Mouse (Mus musculus): Measurements from ENCODE around the gene Tubg2. TPM values are rescaled to one million over a fixed set of nuclear protein-coding genes. Genes with fewer than 3 reads are reported as not detected.

Gene Tubg2
- polyA plus RNA-seq, 1 experiment from 2014 or later: 4.3 TPM

- WGBS (ENCODE audit: insufficient replicate concordance): 85% methylated on average over 8 of the region's 8 CpGs
- no peak overlapping the region for H3K27ac ChIP-seq (ENCODE audit: low read depth, low read length)
- no peak for ATAC-seq (replicated peaks; ENCODE audit: insufficient number of reproducible peaks, low FRiP score, low TSS enrichment)
These were observed 40.5 kb downstream of the Tubg2 start for GRCm38 (mm10) chr11:101196175-101196574.

DNA sequence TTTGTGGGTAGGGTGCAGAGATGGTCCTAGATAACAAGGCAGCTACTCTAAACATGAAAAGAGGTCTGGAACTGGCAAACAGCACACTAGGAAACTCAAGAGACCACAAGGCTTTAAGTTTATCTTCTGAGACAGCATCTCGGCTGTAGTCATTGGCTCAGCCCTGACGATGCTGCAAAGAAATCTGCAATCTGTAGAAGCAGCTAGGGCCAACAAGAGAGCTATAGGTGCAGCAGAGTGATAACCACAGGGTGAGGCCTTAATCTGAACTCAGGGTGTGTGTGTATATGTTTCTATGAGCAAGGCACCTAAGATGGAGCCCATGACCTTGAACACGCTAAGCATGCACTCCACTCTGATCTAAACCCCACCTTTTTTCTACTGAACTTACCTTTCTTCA lies 43.8 kb downstream of the Tubg2 start:
- H3K4me2 ChIP-seq: no peak overlapping the region
- no peaks in the 10 kb centered on the region for H3K4me1 ChIP-seq (ENCODE audit: control insufficient read depth, insufficient read depth, low read length)
- ATAC-seq (replicated peaks; ENCODE audit: insufficient number of reproducible peaks, low FRiP score, low TSS enrichment): no peak
- H3K27ac ChIP-seq (ENCODE audit: low read depth, low read length): no peak overlapping the region
- H3K36me3 ChIP-seq (ENCODE audit: control insufficient read depth, insufficient read depth, low read length): peaks cover 21% of the 10 kb centered on the region
- H3K27me3 ChIP-seq (ENCODE audit: control insufficient read depth, insufficient read depth, low read length): no peaks in the 10 kb centered on the region
- no peak overlapping the region for H3K9ac ChIP-seq (ENCODE audit: low read depth, low read length)
- 85% methylated on average over 3 of the region's 3 CpGs for WGBS (ENCODE audit: insufficient replicate concordance)
- no peak overlapping the region for H3K4me3 ChIP-seq (ENCODE audit: low read depth, low read length)
- no peaks in the 10 kb centered on the region for H3K9me3 ChIP-seq (replicated peaks; ENCODE audit: control insufficient read depth, low read length)

More at GRCm38 (mm10) chr11:101196175-101196574, 40.5 kb downstream of the Tubg2 start:
- H3K9ac ChIP-seq (ENCODE audit: low read depth, low read length): no peak overlapping the region
- H3K4me1 ChIP-seq (ENCODE audit: control insufficient read depth, insufficient read depth, low read length): peaks cover 10% of the 10 kb centered on the region
- no peak overlapping the region for H3K4me3 ChIP-seq (ENCODE audit: low read depth, low read length)
- no peaks in the 10 kb centered on the region for H3K27me3 ChIP-seq (ENCODE audit: control insufficient read depth, insufficient read depth, low read length)
- H3K36me3 ChIP-seq (ENCODE audit: control insufficient read depth, insufficient read depth, low read length): peaks cover 20% of the 10 kb centered on the region
- no peak overlapping the region for H3K4me2 ChIP-seq
- H3K9me3 ChIP-seq (replicated peaks; ENCODE audit: control insufficient read depth, low read length): no peaks in the 10 kb centered on the region

DNA sequence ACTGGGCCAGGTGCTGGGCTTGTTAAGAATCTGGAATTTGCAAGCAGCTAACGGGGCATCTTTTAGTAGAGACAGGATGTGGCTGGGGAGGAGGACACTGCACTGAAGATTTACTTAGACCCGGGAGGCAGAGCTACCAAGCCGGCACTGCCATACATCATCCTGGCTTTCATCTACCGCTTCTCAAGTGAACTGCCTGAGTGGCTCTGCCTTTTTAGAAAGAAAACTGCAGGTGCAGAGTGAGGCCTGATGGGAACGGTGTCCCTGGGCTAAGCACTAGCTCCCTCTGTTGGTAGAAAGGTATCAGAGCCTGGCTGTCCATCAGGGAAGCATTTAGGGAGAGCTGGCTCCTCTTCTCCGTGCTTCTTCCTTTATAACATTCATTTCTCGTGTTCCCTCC lies 45.3 kb downstream of the Tubg2 start:
- Histone ChIP-seq H3K9ac (ENCODE audit: low read depth, low read length) (no peak overlapping the region), H3K36me3 (ENCODE audit: control insufficient read depth, insufficient read depth, low read length) (peaks cover 18% of the 10 kb centered on the region), H3K4me3 (ENCODE audit: low read depth, low read length) (no peak overlapping the region), H3K27me3 (ENCODE audit: control insufficient read depth, insufficient read depth, low read length) (no peaks in the 10 kb centered on the region), H3K9me3 (replicated peaks; ENCODE audit: control insufficient read depth, low read length) (no peaks in the 10 kb centered on the region), H3K27ac (ENCODE audit: low read depth, low read length) (no peak overlapping the region), H3K4me2 (no peak overlapping the region), H3K4me1 (ENCODE audit: control insufficient read depth, insufficient read depth, low read length) (no peaks in the 10 kb centered on the region)
- ATAC-seq (replicated peaks; ENCODE audit: insufficient number of reproducible peaks, low FRiP score, low TSS enrichment): no peak
- WGBS (ENCODE audit: insufficient replicate concordance): 33% methylated on average over 7 of the region's 7 CpGs

Small RNA genes lying within 50 kb of the gene (microRNA-seq; reads per million reads assigned to microRNA genes)
- not detected for gene Gm27626 (ENCODE audit: borderline number of aligned reads)

Other genes with a start within 250 kb of the Tubg2 start
- gene Stat3, start 216.4 kb upstream of the Tubg2 start, polyA plus RNA-seq (2014; fragmentation: Nextera tagmentation; extraction: Ambion mirVana): 45.0 and 49.0 TPM in 2 replicates
- gene Cavin1, start 185.0 kb upstream of the Tubg2 start, polyA plus RNA-seq (2014; fragmentation: Nextera tagmentation; extraction: Ambion mirVana): 113 and 175 TPM in 2 replicates
- 57.1 and 62.2 TPM in 2 replicates for gene Atp6v0a1, start 146.5 kb upstream of the Tubg2 start, polyA plus RNA-seq (2014; fragmentation: Nextera tagmentation; extraction: Ambion mirVana)
- 9.6 and 13.1 TPM in 2 replicates for gene Naglu, start 85.9 kb upstream of the Tubg2 start, polyA plus RNA-seq (2014; fragmentation: Nextera tagmentation; extraction: Ambion mirVana)
- 0.11 TPM in 1 of 2 replicates, not detected in the other for gene Hsd17b1, start 77.5 kb upstream of the Tubg2 start, polyA plus RNA-seq (2014; fragmentation: Nextera tagmentation; extraction: Ambion mirVana)
- 29.6 and 34.3 TPM in 2 replicates for gene Coasy, start 73.3 kb upstream of the Tubg2 start, polyA plus RNA-seq (2014; fragmentation: Nextera tagmentation; extraction: Ambion mirVana)
- 34.5 and 36.0 TPM in 2 replicates for gene Mlx, start 68.6 kb upstream of the Tubg2 start, polyA plus RNA-seq (2014; fragmentation: Nextera tagmentation; extraction: Ambion mirVana)
- gene Psmc3ip, start 60.5 kb upstream of the Tubg2 start, polyA plus RNA-seq (2014; fragmentation: Nextera tagmentation; extraction: Ambion mirVana): 23.1 and 27.5 TPM in 2 replicates
- gene Retreg3, start 36.0 kb upstream of the Tubg2 start, polyA plus RNA-seq (2014; fragmentation: Nextera tagmentation; extraction: Ambion mirVana): 5.5 and 9.2 TPM in 2 replicates
- gene Tubg1, start 36.0 kb upstream of the Tubg2 start, polyA plus RNA-seq (2014; fragmentation: Nextera tagmentation; extraction: Ambion mirVana): 82.1 and 83.5 TPM in 2 replicates
- 0.46 and 0.70 TPM in 2 replicates for gene Cntnap1, start 14.6 kb downstream of the Tubg2 start, polyA plus RNA-seq (2014; fragmentation: Nextera tagmentation; extraction: Ambion mirVana)
- gene Plekhh3, start 15.4 kb downstream of the Tubg2 start, polyA plus RNA-seq (2014; fragmentation: Nextera tagmentation; extraction: Ambion mirVana): 6.2 TPM in 2 replicates
- gene Ccr10, start 19.5 kb downstream of the Tubg2 start, polyA plus RNA-seq (2014; fragmentation: Nextera tagmentation; extraction: Ambion mirVana): 0.13 and 0.39 TPM in 2 replicates
- 10.2 and 12.7 TPM in 2 replicates for gene Ezh1, start 70.6 kb downstream of the Tubg2 start, polyA plus RNA-seq (2014; fragmentation: Nextera tagmentation; extraction: Ambion mirVana)
- gene Ramp2, start 90.1 kb downstream of the Tubg2 start, polyA plus RNA-seq (2014; fragmentation: Nextera tagmentation; extraction: Ambion mirVana): 230 and 232 TPM in 2 replicates
- 126 and 128 TPM in 2 replicates for gene Vps25, start 97.8 kb downstream of the Tubg2 start, polyA plus RNA-seq (2014; fragmentation: Nextera tagmentation; extraction: Ambion mirVana)
- gene Wnk4, start 104.7 kb downstream of the Tubg2 start, polyA plus RNA-seq (2014; fragmentation: Nextera tagmentation; extraction: Ambion mirVana): 11.1 and 13.7 TPM in 2 replicates
- 1.1 TPM in 2 replicates for gene Cntd1, start 123.1 kb downstream of the Tubg2 start, polyA plus RNA-seq (2014; fragmentation: Nextera tagmentation; extraction: Ambion mirVana)
- 183 and 189 TPM in 2 replicates for gene Coa3, start 123.2 kb downstream of the Tubg2 start, polyA plus RNA-seq (2014; fragmentation: Nextera tagmentation; extraction: Ambion mirVana)
- 138 and 154 TPM in 2 replicates for gene Becn1, start 146.4 kb downstream of the Tubg2 start, polyA plus RNA-seq (2014; fragmentation: Nextera tagmentation; extraction: Ambion mirVana)
- 104 and 105 TPM in 2 replicates for gene Psme3, start 160.3 kb downstream of the Tubg2 start, polyA plus RNA-seq (2014; fragmentation: Nextera tagmentation; extraction: Ambion mirVana)
- 0.90 and 1.4 TPM in 2 replicates for gene Aoc2, start 169.2 kb downstream of the Tubg2 start, polyA plus RNA-seq (2014; fragmentation: Nextera tagmentation; extraction: Ambion mirVana)
- 0.20 and 0.24 TPM in 2 replicates for gene Aoc3, start 174.7 kb downstream of the Tubg2 start, polyA plus RNA-seq (2014; fragmentation: Nextera tagmentation; extraction: Ambion mirVana)
- gene G6pc, start 211.7 kb downstream of the Tubg2 start, polyA plus RNA-seq (2014; fragmentation: Nextera tagmentation; extraction: Ambion mirVana): not detected in 2 replicates

All from heart, embryonic 11.5 days (tissue).